Mouse (Mus musculus) heart, embryonic 14.5 days (tissue): ENCODE measurements around the gene Ints3. TPM values are rescaled to one million over a fixed set of nuclear protein-coding genes. Genes with fewer than 3 reads are reported as not detected.

Experiments used
- ATAC-seq: fragments of 200-750 bp; cut with Nextera tagmentation; 2 replicates; pipeline ENCODE4 v1.8.0; 2017; ENCODE audit warnings: low read depth, moderate TSS enrichment; ENCODE audit not compliant: insufficient number of reproducible peaks, insufficient read depth, low FRiP score
- H3K27ac ChIP-seq, 2 experiments: fragments of 200-500 bp in 1 of 2; fragments of 300-500 bp in 1 of 2; sonication (generic) in 1 of 2; replicated peaks in 1 of 2; 2 replicates each; pipeline ENCODE4 v1.5.1; 2012 to 2014; ENCODE audit warnings: low read depth in 2 of 2, low read length in 2 of 2, control low read depth in 1 of 2, mild to moderate bottlenecking in 1 of 2, mixed read lengths in 1 of 2; ENCODE audit not compliant: control insufficient read depth in 1 of 2, insufficient read depth in 1 of 2
- H3K27me3 ChIP-seq: fragments of 300-500 bp; sonication (generic); 2 replicates; pipeline ENCODE4 v1.6.1; 2014; ENCODE audit warnings: mild to moderate bottlenecking, low read length, control low read depth; ENCODE audit not compliant: control insufficient read depth, insufficient read depth
- H3K36me3 ChIP-seq: fragments of 300-500 bp; sonication (generic); 2 replicates; pipeline ENCODE4 v1.6.1; 2014; ENCODE audit warnings: mild to moderate bottlenecking, control low read depth, low read length, mixed read lengths; ENCODE audit not compliant: control insufficient read depth, insufficient read depth
- H3K4me1 ChIP-seq, 2 experiments: fragments of 200-500 bp in 1 of 2; fragments of 300-500 bp in 1 of 2; sonication (generic) in 1 of 2; 2 replicates each; pipeline ENCODE4 v1.6.1; 2012 to 2014; ENCODE audit warnings: low read length in 2 of 2, control low read depth in 1 of 2, mixed read lengths in 1 of 2; ENCODE audit not compliant: control insufficient read depth in 2 of 2, insufficient read depth in 2 of 2
- H3K4me2 ChIP-seq: fragments of 300-500 bp; sonication (generic); 2 replicates; pipeline ENCODE4 v1.6.1; 2014; ENCODE audit warnings: mild to moderate bottlenecking, low read length
- H3K4me3 ChIP-seq, 2 experiments: fragments of 200-500 bp in 1 of 2; fragments of 300-500 bp in 1 of 2; sonication (generic) in 1 of 2; 2 replicates each; pipeline ENCODE4 v1.5.1; 2012 to 2014; ENCODE audit warnings: low read length in 2 of 2, mild to moderate bottlenecking in 2 of 2, control low read depth in 1 of 2, low read depth in 1 of 2, moderate library complexity in 1 of 2; ENCODE audit not compliant: control insufficient read depth in 1 of 2, insufficient read depth in 1 of 2
- H3K9ac ChIP-seq: fragments of 300-500 bp; sonication (generic); 2 replicates; pipeline ENCODE4 v1.6.1; 2014; ENCODE audit warnings: mild to moderate bottlenecking, low read length
- H3K9me3 ChIP-seq: fragments of 300-500 bp; sonication (generic); 2 replicates; pipeline ENCODE4 v1.6.1; 2016; ENCODE audit warnings: low read length, control low read depth; ENCODE audit not compliant: control insufficient read depth
- WGBS: fragments of 180-500 bp; shearing (Covaris S2); extraction: QIAGEN DNeasy Blood & Tissue Kit; methylation state at CpG from one replicate; pipeline ENCODE4 v1.1.7; 2014; 5-methylcytosine and 5-hydroxymethylcytosine counted together
- polyA plus RNA-seq: library from polyadenylated mRNA; unstranded; fragments of >200 nt; fragmentation: Nextera tagmentation; extraction: Ambion mirVana; gene quantifications from 2 replicates; pipeline ENCODE4 v1.2.1, GENCODE M21; 2014

Gene Ints3
- polyA plus RNA-seq, 1 experiment from 2014 or later, result 22.1 TPM

DNA sequence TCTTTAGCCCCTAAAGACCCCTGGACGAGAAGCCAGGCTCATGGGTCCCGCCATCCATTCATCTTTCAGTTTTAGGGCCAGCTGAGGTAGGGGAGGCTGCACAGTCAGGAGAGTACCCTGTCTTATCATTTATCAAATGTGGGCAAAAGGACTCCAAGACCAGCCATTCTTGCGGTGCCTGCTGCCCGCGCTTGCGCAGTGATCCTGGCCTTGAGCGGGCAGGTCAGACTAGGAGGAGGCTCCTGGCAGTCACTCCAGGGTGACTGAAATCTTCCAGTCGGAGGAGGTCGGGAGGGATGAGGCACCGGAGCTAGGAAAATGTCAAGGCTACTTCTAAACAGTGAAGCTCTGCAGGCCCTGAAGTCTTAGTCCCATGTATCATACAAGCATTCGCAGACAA is 51.7 kb downstream of the Ints3 start:
- Histone ChIP-seq H3K9me3 (no peaks in the 10 kb centered on the region), H3K4me1 (no peaks in the 10 kb centered on the region), H3K36me3 (peaks cover 5% of the 10 kb centered on the region; the same call in 1 of the 2 replicates), H3K4me2 (no peak overlapping the region), H3K27ac (no peak overlapping the region), H3K27me3 (no peaks in the 10 kb centered on the region), H3K4me3 (no peak overlapping the region), H3K9ac (no peak overlapping the region)
- no peak for ATAC-seq
- 55% methylated on average over 11 of the region's 11 CpGs for WGBS

DNA sequence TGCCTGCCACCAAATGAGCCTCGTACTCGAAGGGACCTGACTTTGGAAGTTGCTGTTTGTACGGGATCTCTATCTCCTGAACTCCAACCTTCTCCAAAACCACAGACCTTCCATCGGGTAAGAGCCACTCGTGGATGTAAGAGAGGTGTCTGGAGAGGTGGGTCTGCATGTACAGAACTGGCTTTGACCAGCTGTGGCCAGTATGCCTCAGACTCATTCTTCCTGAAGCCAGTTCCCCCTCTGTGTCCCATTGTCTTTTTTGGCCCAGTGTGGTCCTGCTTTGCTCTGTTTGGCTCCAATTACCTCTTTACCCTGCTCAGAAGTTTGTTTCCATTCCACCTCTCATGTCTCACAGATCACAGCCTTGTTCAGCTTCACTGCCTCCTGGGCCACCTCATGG is 54.9 kb downstream of the Ints3 start:
- Histone ChIP-seq H3K27ac (no peak overlapping the region), H3K9me3 (no peaks in the 10 kb centered on the region), H3K4me1 (no peaks in the 10 kb centered on the region), H3K36me3 (no peaks in the 10 kb centered on the region), H3K4me3 (no peak overlapping the region), H3K4me2 (no peak overlapping the region), H3K27me3 (no peaks in the 10 kb centered on the region), H3K9ac (no peak overlapping the region)
- ATAC-seq, result no peak
- WGBS, result 72% methylated on average over 5 of the region's 5 CpGs

DNA sequence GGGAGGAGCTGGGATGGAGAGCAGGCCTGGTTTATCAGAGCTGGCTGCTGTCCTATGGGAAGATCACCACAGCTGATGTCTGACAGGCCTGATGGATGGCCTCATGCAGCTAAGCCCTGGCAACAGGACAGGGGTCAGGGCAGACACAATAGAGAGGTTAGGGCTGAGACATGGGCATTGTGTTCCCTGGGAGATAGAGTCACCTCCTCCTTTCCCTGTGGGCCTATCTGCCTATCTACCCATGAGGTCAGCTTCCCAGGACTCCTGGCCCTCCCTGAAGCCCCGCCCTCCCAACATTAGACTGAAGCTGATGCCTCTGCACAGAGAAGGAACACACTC is 57.2 kb downstream of the Ints3 start:
- no peak overlapping the region for H3K9ac ChIP-seq
- no peaks in the 10 kb centered on the region for H3K4me1 ChIP-seq
- no peaks in the 10 kb centered on the region for H3K27me3 ChIP-seq
- no peaks in the 10 kb centered on the region for H3K9me3 ChIP-seq
- no peaks in the 10 kb centered on the region for H3K36me3 ChIP-seq
- no peak overlapping the region for H3K27ac ChIP-seq
- no peak for ATAC-seq
- WGBS, result 56% methylated on average over 1 of the region's 1 CpGs
- no peak overlapping the region for H3K4me3 ChIP-seq
- no peak overlapping the region for H3K4me2 ChIP-seq

DNA sequence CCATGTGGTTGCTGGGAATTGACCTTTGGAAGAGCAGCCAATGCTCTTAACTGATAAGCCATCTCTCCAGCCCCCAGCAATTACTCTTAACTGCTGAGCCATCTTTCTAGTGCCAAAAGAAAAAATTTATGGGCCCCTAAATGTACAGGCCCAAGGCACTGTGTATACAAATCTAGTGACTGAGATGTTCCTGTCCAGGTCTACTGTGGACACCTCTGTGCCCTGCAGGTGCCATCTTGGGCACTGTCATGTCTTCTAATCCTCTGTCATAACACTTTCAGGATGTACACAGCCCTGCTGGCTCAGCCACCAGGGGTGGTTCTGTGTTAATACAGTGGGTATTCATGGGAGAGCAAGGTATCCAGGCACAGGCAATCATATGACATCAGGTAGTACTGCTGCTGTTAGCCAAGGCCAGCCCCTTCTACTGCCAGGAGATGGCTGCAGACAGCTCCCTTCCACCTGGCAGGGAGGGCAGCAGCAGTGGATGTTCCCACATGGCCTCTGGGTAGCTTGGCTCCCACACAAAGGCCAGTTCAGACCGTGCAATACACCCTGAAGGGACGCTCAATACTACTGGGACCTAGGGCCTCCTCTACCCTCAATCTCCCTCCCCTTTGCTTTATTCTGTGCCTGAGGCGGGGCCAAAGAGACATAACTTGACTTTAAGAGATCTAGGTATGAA is 57.7 kb downstream of the Ints3 start:
- H3K9ac ChIP-seq, result no peak overlapping the region
- no peak for ATAC-seq
- 68% methylated on average over 3 of the region's 3 CpGs for WGBS
- no peaks in the 10 kb centered on the region for H3K9me3 ChIP-seq
- H3K27ac ChIP-seq, result no peak overlapping the region
- H3K36me3 ChIP-seq, result no peaks in the 10 kb centered on the region
- no peak overlapping the region for H3K4me2 ChIP-seq
- H3K27me3 ChIP-seq, result no peaks in the 10 kb centered on the region
- H3K4me3 ChIP-seq, result no peak overlapping the region
- no peaks in the 10 kb centered on the region for H3K4me1 ChIP-seq

GRCm38 (mm10) chr3:90374368-90374767 is 59.1 kb downstream of the Ints3 start:
- H3K4me3 ChIP-seq, result no peak overlapping the region
- H3K4me2 ChIP-seq, result no peak overlapping the region
- ATAC-seq, result no peak
- H3K9ac ChIP-seq, result no peak overlapping the region
- no peaks in the 10 kb centered on the region for H3K4me1 ChIP-seq
- 72% methylated on average over 4 of the region's 4 CpGs for WGBS
- no peaks in the 10 kb centered on the region for H3K36me3 ChIP-seq
- no peaks in the 10 kb centered on the region for H3K27me3 ChIP-seq
- no peak overlapping the region for H3K27ac ChIP-seq
- no peaks in the 10 kb centered on the region for H3K9me3 ChIP-seq

DNA sequence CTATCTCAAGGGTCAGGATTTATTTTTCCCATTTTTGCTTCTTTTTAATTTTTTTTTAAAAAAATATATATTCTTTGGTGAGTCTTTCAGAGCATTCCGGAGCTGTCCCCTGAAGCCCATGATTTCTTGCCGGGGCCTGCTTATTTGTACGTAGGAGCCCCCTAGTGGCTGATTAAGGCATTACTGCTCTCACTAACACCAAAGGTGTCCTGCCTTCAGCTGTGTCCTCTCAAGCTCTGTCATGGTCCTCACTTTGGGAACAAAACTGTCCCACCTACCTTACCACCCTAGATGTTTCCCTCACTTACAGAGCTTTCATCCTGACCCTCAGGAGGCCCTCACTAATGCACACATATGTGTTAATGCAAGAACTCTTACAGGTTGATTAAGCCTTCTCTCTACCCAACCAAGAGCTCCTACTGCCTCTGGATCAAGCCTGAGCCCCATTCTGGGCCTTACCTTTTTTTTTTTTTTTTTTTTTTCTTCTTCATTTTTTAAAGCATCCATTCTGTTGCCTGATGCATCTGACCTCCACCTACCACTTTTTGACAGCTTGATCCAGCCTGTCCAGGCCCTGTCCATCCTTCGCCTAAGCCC is 59.9 kb downstream of the Ints3 start:
- Histone ChIP-seq H3K9ac (no peak overlapping the region), H3K36me3 (no peaks in the 10 kb centered on the region)

DNA sequence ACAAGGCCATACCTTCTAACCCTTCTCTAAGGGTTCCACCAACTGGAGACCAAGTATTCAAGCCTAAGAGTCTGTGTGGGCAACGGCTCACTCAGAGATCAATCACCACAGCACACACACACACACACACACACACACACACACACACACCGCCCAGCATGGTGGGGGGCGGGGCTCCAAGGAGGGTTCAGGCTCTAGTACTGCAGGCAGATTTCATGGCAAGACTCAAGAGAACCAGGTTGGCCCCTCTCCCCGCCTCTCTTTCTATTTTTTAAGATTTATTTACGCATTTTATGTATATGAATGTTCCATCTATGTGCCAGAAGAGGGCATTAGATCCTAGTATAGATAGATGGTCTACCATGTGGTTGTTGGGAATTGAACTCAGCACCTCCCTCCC is 60.6 kb downstream of the Ints3 start:
- H3K36me3 ChIP-seq, result no peaks in the 10 kb centered on the region
- no peak for ATAC-seq
- no peak overlapping the region for H3K9ac ChIP-seq
- H3K4me3 ChIP-seq, result no peak overlapping the region
- WGBS, result 57% methylated on average over 5 of the region's 5 CpGs
- no peaks in the 10 kb centered on the region for H3K9me3 ChIP-seq
- H3K27ac ChIP-seq, result no peak overlapping the region
- no peaks in the 10 kb centered on the region for H3K27me3 ChIP-seq
- no peak overlapping the region for H3K4me2 ChIP-seq
- H3K4me1 ChIP-seq, result no peaks in the 10 kb centered on the region

More for the DNA sequence above, 59.9 kb downstream of the Ints3 start:
- WGBS, result 23% methylated on average over 4 of the region's 4 CpGs
- Histone ChIP-seq H3K4me1 (no peaks in the 10 kb centered on the region), H3K9me3 (no peaks in the 10 kb centered on the region), H3K4me3 (no peak overlapping the region), H3K4me2 (no peak overlapping the region), H3K27ac (no peak overlapping the region), H3K27me3 (no peaks in the 10 kb centered on the region)
- ATAC-seq, result peak; percentile 52; the same call in 1 of the 2 replicates

DNA sequence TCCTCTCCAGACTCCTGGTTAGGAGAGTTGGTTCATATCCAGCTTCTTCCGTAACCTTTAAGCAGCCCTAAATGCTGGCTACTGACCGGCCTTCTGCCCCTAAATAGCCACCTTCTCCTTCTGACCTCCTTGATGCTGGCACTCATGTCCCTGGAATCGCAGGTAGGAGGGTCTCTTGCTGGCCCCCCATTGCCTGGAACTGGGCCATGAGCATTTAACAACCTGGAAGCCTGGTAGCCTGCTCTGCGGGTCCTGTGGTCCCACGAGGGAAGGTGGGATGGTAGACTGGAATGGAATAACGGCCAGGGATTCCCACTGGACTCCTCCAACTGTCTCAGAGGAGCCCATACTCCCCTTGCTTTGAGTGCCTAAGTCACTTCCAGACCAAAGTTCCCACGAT is 61.6 kb downstream of the Ints3 start:
- WGBS, result 68% methylated on average over 7 of the region's 7 CpGs
- ATAC-seq, result no peak

More for the DNA sequence above, 61.6 kb downstream of the Ints3 start:
- Histone ChIP-seq H3K4me1 (no peaks in the 10 kb centered on the region), H3K9ac (no peak overlapping the region), H3K27me3 (no peaks in the 10 kb centered on the region), H3K9me3 (no peaks in the 10 kb centered on the region), H3K36me3 (no peaks in the 10 kb centered on the region), H3K4me2 (no peak overlapping the region), H3K27ac (no peak overlapping the region), H3K4me3 (no peak overlapping the region)
